Mouse (Mus musculus) midbrain, embryonic 12.5 days (tissue): ENCODE data around the gene Tsr3. TPM values are rescaled to one million over a fixed set of nuclear protein-coding genes. Genes with fewer than 3 reads are reported as not detected.
"Not testable (repeated sequence)": the region's sequence is repeated elsewhere in the genome, so short reads cannot be mapped to it uniquely, and the experiment has no call there.

Experiments used
- ATAC-seq: fragments of 200-750 bp; cut with Nextera tagmentation; 2 replicates; pipeline ENCODE4 v1.8.0; 2017; ENCODE audit warnings: low read depth, moderate TSS enrichment, moderate library complexity; ENCODE audit not compliant: low FRiP score
- H3K27ac ChIP-seq: fragments of 300-500 bp; sonication (generic); replicated peaks from 2 replicates; pipeline ENCODE4 v1.5.1; 2016; ENCODE audit warnings: mild to moderate bottlenecking
- H3K27me3 ChIP-seq: fragments of 300-500 bp; sonication (generic); 2 replicates; pipeline ENCODE4 v1.6.1; 2016; ENCODE audit warnings: mild to moderate bottlenecking
- H3K36me3 ChIP-seq: fragments of 300-500 bp; sonication (generic); 2 replicates; pipeline ENCODE4 v1.6.1; 2016
- H3K4me1 ChIP-seq: fragments of 300-500 bp; sonication (generic); 2 replicates; pipeline ENCODE4 v1.6.1; 2016
- H3K4me2 ChIP-seq: fragments of 300-500 bp; sonication (generic); replicated peaks from 2 replicates; pipeline ENCODE4 v1.6.1; 2016; ENCODE audit warnings: mild to moderate bottlenecking, moderate library complexity
- H3K4me3 ChIP-seq: fragments of 300-500 bp; sonication (generic); 2 replicates; pipeline ENCODE4 v1.5.1; 2016; ENCODE audit warnings: mild to moderate bottlenecking
- H3K9ac ChIP-seq: fragments of 300-500 bp; sonication (generic); replicated peaks from 2 replicates; pipeline ENCODE4 v1.6.1; 2016; ENCODE audit warnings: mild to moderate bottlenecking, moderate library complexity
- H3K9me3 ChIP-seq: fragments of 300-500 bp; sonication (generic); 2 replicates; pipeline ENCODE4 v1.6.1; 2016; ENCODE audit warnings: mild to moderate bottlenecking
- WGBS: fragments of 180-500 bp; shearing (Covaris S2); methylation state at CpG from one replicate; pipeline ENCODE4 v1.1.7; 2016; 5-methylcytosine and 5-hydroxymethylcytosine counted together
- polyA plus RNA-seq: library from polyadenylated mRNA; unstranded; fragments of >200 nt; fragmentation: Nextera tagmentation; extraction: Ambion mirVana; gene quantifications from 2 replicates; pipeline ENCODE4 v1.2.1, GENCODE M21; 2016

Gene Tsr3
- 67.2 and 67.7 TPM in 2 replicates for polyA plus RNA-seq

- Histone ChIP-seq H3K4me3 (peak within 1 kb of the TSS; percentile 97), H3K4me1 (peaks cover 17% of the 10 kb centered on the region), H3K36me3 (peaks cover 50% of the 10 kb centered on the region), H3K9ac (peak within 1 kb of the TSS; percentile 98), H3K9me3 (no peaks in the 10 kb centered on the region), H3K27ac (peak within 1 kb of the TSS; percentile 71), H3K4me2 (peak within 1 kb of the TSS; percentile 96), H3K27me3 (no peaks in the 10 kb centered on the region)
- under 1% methylated on average over 79 of the region's 80 CpGs for WGBS
- ATAC-seq, result peak; percentile 87
Measured at GRCm38 (mm10) chr17:25239695-25240636, at the start of gene Tsr3, which contains the start of gene Gnptg. TSS of gene Tsr3 (plus strand) at chr17:25240170. TSS of gene Gnptg (minus strand) at chr17:25240124.

- WGBS, result 92% methylated on average over 4 of the region's 4 CpGs
Measured at GRCm38 (mm10) chr17:25202401-25202800, 37.6 kb upstream of the Tsr3 start.

GRCm38 (mm10) chr17:25210006-25210405 is 30.0 kb upstream of the Tsr3 start:
- H3K36me3 ChIP-seq, result peaks cover 82% of the 10 kb centered on the region
- H3K4me3 ChIP-seq, result no peak overlapping the region
- H3K4me1 ChIP-seq, result no peaks in the 10 kb centered on the region
- no peak overlapping the region for H3K27ac ChIP-seq
- no peak for ATAC-seq
- H3K27me3 ChIP-seq, result no peaks in the 10 kb centered on the region
- H3K9me3 ChIP-seq, result no peaks in the 10 kb centered on the region
- no peak overlapping the region for H3K9ac ChIP-seq
- 92% methylated on average over 4 of the region's 4 CpGs for WGBS
- no peak overlapping the region for H3K4me2 ChIP-seq

More at GRCm38 (mm10) chr17:25202401-25202800, 37.6 kb upstream of the Tsr3 start:
- H3K9me3 ChIP-seq, result no peaks in the 10 kb centered on the region
- H3K36me3 ChIP-seq, result peaks cover 68% of the 10 kb centered on the region
- no peak overlapping the region for H3K27ac ChIP-seq
- no peak for ATAC-seq
- no peaks in the 10 kb centered on the region for H3K27me3 ChIP-seq
- H3K9ac ChIP-seq, result no peak overlapping the region
- no peak overlapping the region for H3K4me2 ChIP-seq
- no peak overlapping the region for H3K4me3 ChIP-seq
- H3K4me1 ChIP-seq, result no peaks in the 10 kb centered on the region

- peaks cover 85% of the 10 kb centered on the region for H3K36me3 ChIP-seq
- H3K4me1 ChIP-seq, result no peaks in the 10 kb centered on the region
- H3K4me2 ChIP-seq, result no peak overlapping the region
- WGBS, result 87% methylated on average over 15 of the region's 15 CpGs
- no peak overlapping the region for H3K4me3 ChIP-seq
- H3K27ac ChIP-seq, result no peak overlapping the region
- no peaks in the 10 kb centered on the region for H3K27me3 ChIP-seq
- H3K9me3 ChIP-seq, result no peaks in the 10 kb centered on the region
- ATAC-seq, result no peak
- H3K9ac ChIP-seq, result no peak overlapping the region
Measured at GRCm38 (mm10) chr17:25210680-25211466, 29.1 kb upstream of the Tsr3 start.

GRCm38 (mm10) chr17:25211705-25212104 is 28.3 kb upstream of the Tsr3 start:
- H3K9me3 ChIP-seq, result no peaks in the 10 kb centered on the region
- H3K4me2 ChIP-seq, result no peak overlapping the region
- H3K9ac ChIP-seq, result no peak overlapping the region
- ATAC-seq, result no peak
- WGBS, result 95% methylated on average over 4 of the region's 4 CpGs
- H3K27ac ChIP-seq, result no peak overlapping the region
- no peaks in the 10 kb centered on the region for H3K4me1 ChIP-seq
- peaks cover 87% of the 10 kb centered on the region for H3K36me3 ChIP-seq
- H3K4me3 ChIP-seq, result no peak overlapping the region
- no peaks in the 10 kb centered on the region for H3K27me3 ChIP-seq

- Histone ChIP-seq H3K9ac (no peak overlapping the region), H3K9me3 (no peaks in the 10 kb centered on the region), H3K4me2 (no peak overlapping the region), H3K4me3 (no peak overlapping the region), H3K4me1 (no peaks in the 10 kb centered on the region), H3K27me3 (no peaks in the 10 kb centered on the region), H3K27ac (no peak overlapping the region), H3K36me3 (peaks cover 68% of the 10 kb centered on the region)
- 79% methylated on average over 3 of the region's 3 CpGs for WGBS
- no peak for ATAC-seq
Measured at GRCm38 (mm10) chr17:25215431-25215830, 24.5 kb upstream of the Tsr3 start.

- Histone ChIP-seq H3K36me3 (peaks cover 41% of the 10 kb centered on the region), H3K4me1 (peaks cover 11% of the 10 kb centered on the region; the same call in 1 of the 2 replicates), H3K4me2 (no peak overlapping the region), H3K9ac (no peak overlapping the region), H3K27me3 (peaks cover 8% of the 10 kb centered on the region), H3K9me3 (no peaks in the 10 kb centered on the region), H3K4me3 (no peak overlapping the region), H3K27ac (no peak overlapping the region)
- 95% methylated on average over 9 of the region's 9 CpGs for WGBS
- no peak for ATAC-seq
Measured at GRCm38 (mm10) chr17:25218967-25219366, 21.0 kb upstream of the Tsr3 start.

GRCm38 (mm10) chr17:25219492-25220295 is 20.3 kb upstream of the Tsr3 start:
- WGBS, result 92% methylated on average over 15 of the region's 15 CpGs
- H3K27ac ChIP-seq, result no peak overlapping the region
- H3K9me3 ChIP-seq, result no peaks in the 10 kb centered on the region
- no peak overlapping the region for H3K4me2 ChIP-seq
- H3K4me3 ChIP-seq, result no peak overlapping the region
- no peak overlapping the region for H3K9ac ChIP-seq
- H3K27me3 ChIP-seq, result peaks cover 8% of the 10 kb centered on the region
- peaks cover 11% of the 10 kb centered on the region; the same call in 1 of the 2 replicates for H3K4me1 ChIP-seq
- ATAC-seq, result no peak
- H3K36me3 ChIP-seq, result peaks cover 34% of the 10 kb centered on the region

GRCm38 (mm10) chr17:25220746-25221145 is 19.2 kb upstream of the Tsr3 start:
- Histone ChIP-seq H3K27me3 (peaks cover 8% of the 10 kb centered on the region), H3K4me3 (no peak overlapping the region), H3K9ac (no peak overlapping the region), H3K36me3 (peaks cover 23% of the 10 kb centered on the region), H3K4me2 (no peak overlapping the region), H3K9me3 (no peaks in the 10 kb centered on the region), H3K4me1 (peaks cover 11% of the 10 kb centered on the region; the same call in 1 of the 2 replicates), H3K27ac (no peak overlapping the region)
- ATAC-seq, result no peak
- 100% methylated on average over 1 of the region's 1 CpGs for WGBS

GRCm38 (mm10) chr17:25221821-25222503 is 18.0 kb upstream of the Tsr3 start:
- Histone ChIP-seq H3K27ac (peak overlapping the region; percentile 52; the same call in 1 of the 2 replicates), H3K36me3 (peaks cover 13% of the 10 kb centered on the region), H3K4me3 (peak overlapping the region; percentile 42), H3K9ac (peak overlapping the region; percentile 32; the same call in 1 of the 2 replicates), H3K4me1 (peaks cover 11% of the 10 kb centered on the region; the same call in 1 of the 2 replicates), H3K27me3 (peaks cover 8% of the 10 kb centered on the region), H3K9me3 (no peaks in the 10 kb centered on the region), H3K4me2 (peak overlapping the region; percentile 69)
- peak; percentile 83 for ATAC-seq
- under 1% methylated on average over 23 of the region's 30 CpGs for WGBS

- H3K36me3 ChIP-seq, result peaks cover 13% of the 10 kb centered on the region
- 12% methylated on average over 13 of the region's 28 CpGs for WGBS
- peak; percentile 89 for ATAC-seq
- peak overlapping the region; percentile 69 for H3K4me2 ChIP-seq
- not testable (repeated sequence) for H3K9ac ChIP-seq, H3K27ac ChIP-seq, H3K9me3 ChIP-seq, H3K27me3 ChIP-seq
- H3K4me3 ChIP-seq, result peak overlapping the region; percentile 42; the same call in 1 of the 2 replicates
- H3K4me1 ChIP-seq, result peaks cover 11% of the 10 kb centered on the region; the same call in 1 of the 2 replicates
Measured at GRCm38 (mm10) chr17:25222504-25222940, 17.4 kb upstream of the Tsr3 start.
